Mouse (Mus musculus): ENCODE measurements around the gene Fgf12. TPM values are rescaled to one million over a fixed set of nuclear protein-coding genes. Genes with fewer than 3 reads are reported as not detected.
A peak's percentile ranks its signal among the peaks of the same experiment; 100 is the strongest.

Fgf12 gene
- polyA plus RNA-seq, 1 experiment from 2014 or later = 8.0 TPM

- ATAC-seq (ENCODE audit: low read depth) (no peak), DNase-seq (ENCODE audit: low spot score) (no peak)
- H3K27ac ChIP-seq (replicated peaks; ENCODE audit: low read depth, low read length) = no peak overlapping the region
- no peak overlapping the region for H3K9ac ChIP-seq (ENCODE audit: low read depth, low read length)
- no peak overlapping the region for H3K4me3 ChIP-seq (ENCODE audit: low read depth, low read length)
- no peaks in the 10 kb centered on the region for H3K9me3 ChIP-seq (ENCODE audit: control insufficient read depth, low read length)
- WGBS = 69% methylated on average over 3 of the region's 3 CpGs
- H3K4me1 ChIP-seq (ENCODE audit: control insufficient read depth, insufficient read depth, low read length) = no peaks in the 10 kb centered on the region
- no peak overlapping the region for H3K4me2 ChIP-seq (ENCODE audit: low read depth, low read length)
- H3K27me3 ChIP-seq (replicated peaks; ENCODE audit: control insufficient read depth, insufficient read depth, low read length) = no peaks in the 10 kb centered on the region
- no peaks in the 10 kb centered on the region for H3K36me3 ChIP-seq (ENCODE audit: control insufficient read depth, insufficient read depth, low read length)
Measured at GRCm38 (mm10) chr16:28539423-28539822, 213.4 kb downstream of the Fgf12 start.

DNA sequence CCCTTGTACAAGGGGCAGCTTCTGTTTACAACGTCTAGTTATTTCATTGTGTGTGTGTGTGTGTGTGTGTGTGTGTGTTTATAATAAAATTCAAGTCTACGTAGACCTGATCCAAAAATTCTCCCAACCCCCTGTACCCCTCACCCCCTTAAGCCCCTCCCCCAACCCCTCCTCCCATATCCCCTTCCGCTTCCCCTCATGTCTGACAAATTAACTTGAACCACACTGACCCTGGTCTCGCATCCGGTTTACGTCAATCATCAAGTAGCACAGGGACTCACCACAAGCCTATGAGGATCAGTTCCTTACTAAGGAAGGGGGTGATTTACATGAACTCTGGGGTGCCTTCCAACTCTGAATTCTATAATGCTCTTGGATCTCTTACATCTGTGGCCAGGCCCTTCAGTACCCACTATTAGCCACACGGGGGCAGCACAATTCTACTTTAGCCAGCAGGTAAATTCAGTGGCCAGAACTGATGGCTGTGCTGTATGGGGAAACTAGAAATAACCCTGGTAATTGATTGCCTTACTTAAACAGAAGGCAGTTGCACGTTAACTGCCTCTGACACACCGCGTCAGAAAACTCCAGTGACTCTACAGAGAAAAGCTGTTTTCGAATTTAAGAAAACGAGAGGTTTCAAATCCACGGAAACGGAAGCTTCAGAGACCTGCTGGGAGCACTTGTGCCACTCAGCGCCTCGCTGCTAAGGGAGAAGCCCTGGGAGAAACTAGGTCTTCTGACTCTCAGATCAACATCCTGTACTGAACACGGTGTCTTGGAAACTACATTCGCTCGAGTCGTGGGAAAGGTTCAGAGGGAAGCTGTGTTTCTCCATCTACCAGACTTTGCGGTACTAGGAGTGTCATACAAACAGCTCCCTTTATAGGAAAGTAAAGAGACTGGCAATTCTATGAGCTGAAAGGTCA is 235.0 kb downstream of the Fgf12 start:
- Histone ChIP-seq H3K9ac (ENCODE audit: low read depth, low read length) (no peak overlapping the region), H3K9me3 (ENCODE audit: control insufficient read depth, low read length) (no peaks in the 10 kb centered on the region), H3K27me3 (replicated peaks; ENCODE audit: control insufficient read depth, insufficient read depth, low read length) (no peaks in the 10 kb centered on the region), H3K4me2 (ENCODE audit: low read depth, low read length) (peak overlapping the region; percentile 53), H3K27ac (replicated peaks; ENCODE audit: low read depth, low read length) (no peak overlapping the region), H3K4me3 (ENCODE audit: low read depth, low read length) (peak overlapping the region; percentile 20), H3K4me1 (ENCODE audit: control insufficient read depth, insufficient read depth, low read length) (no peaks in the 10 kb centered on the region), H3K36me3 (ENCODE audit: control insufficient read depth, insufficient read depth, low read length) (no peaks in the 10 kb centered on the region)
- DNase-seq (ENCODE audit: low spot score) (peak; percentile 85), ATAC-seq (ENCODE audit: low read depth) (peak; percentile 82)
- WGBS = 27% methylated on average over 21 of the region's 21 CpGs

GRCm38 (mm10) chr16:28512446-28512845 is 240.4 kb downstream of the Fgf12 start:
- Histone ChIP-seq H3K4me1 (ENCODE audit: control insufficient read depth, insufficient read depth, low read length) (no peaks in the 10 kb centered on the region), H3K36me3 (ENCODE audit: control insufficient read depth, insufficient read depth, low read length) (no peaks in the 10 kb centered on the region), H3K4me2 (ENCODE audit: low read depth, low read length) (no peak overlapping the region), H3K9me3 (ENCODE audit: control insufficient read depth, low read length) (no peaks in the 10 kb centered on the region), H3K27ac (replicated peaks; ENCODE audit: low read depth, low read length) (no peak overlapping the region), H3K9ac (ENCODE audit: low read depth, low read length) (no peak overlapping the region), H3K4me3 (ENCODE audit: low read depth, low read length) (no peak overlapping the region), H3K27me3 (replicated peaks; ENCODE audit: control insufficient read depth, insufficient read depth, low read length) (no peaks in the 10 kb centered on the region)
- DNase-seq (ENCODE audit: low spot score) (no peak), ATAC-seq (ENCODE audit: low read depth) (no peak)
- 58% methylated on average over 6 of the region's 6 CpGs for WGBS

GRCm38 (mm10) chr16:28511413-28511812 is 241.5 kb downstream of the Fgf12 start:
- Histone ChIP-seq H3K4me3 (ENCODE audit: low read depth, low read length) (no peak overlapping the region), H3K36me3 (ENCODE audit: control insufficient read depth, insufficient read depth, low read length) (no peaks in the 10 kb centered on the region), H3K9ac (ENCODE audit: low read depth, low read length) (no peak overlapping the region), H3K4me2 (ENCODE audit: low read depth, low read length) (no peak overlapping the region), H3K27me3 (replicated peaks; ENCODE audit: control insufficient read depth, insufficient read depth, low read length) (no peaks in the 10 kb centered on the region), H3K9me3 (ENCODE audit: control insufficient read depth, low read length) (no peaks in the 10 kb centered on the region), H3K4me1 (ENCODE audit: control insufficient read depth, insufficient read depth, low read length) (no peaks in the 10 kb centered on the region), H3K27ac (replicated peaks; ENCODE audit: low read depth, low read length) (no peak overlapping the region)
- peak; percentile 63; the same call in 1 of the 2 replicates for ATAC-seq (ENCODE audit: low read depth)
- DNase-seq (ENCODE audit: low spot score) = peak; percentile 29
- 25% methylated on average over 5 of the region's 5 CpGs for WGBS

DNA sequence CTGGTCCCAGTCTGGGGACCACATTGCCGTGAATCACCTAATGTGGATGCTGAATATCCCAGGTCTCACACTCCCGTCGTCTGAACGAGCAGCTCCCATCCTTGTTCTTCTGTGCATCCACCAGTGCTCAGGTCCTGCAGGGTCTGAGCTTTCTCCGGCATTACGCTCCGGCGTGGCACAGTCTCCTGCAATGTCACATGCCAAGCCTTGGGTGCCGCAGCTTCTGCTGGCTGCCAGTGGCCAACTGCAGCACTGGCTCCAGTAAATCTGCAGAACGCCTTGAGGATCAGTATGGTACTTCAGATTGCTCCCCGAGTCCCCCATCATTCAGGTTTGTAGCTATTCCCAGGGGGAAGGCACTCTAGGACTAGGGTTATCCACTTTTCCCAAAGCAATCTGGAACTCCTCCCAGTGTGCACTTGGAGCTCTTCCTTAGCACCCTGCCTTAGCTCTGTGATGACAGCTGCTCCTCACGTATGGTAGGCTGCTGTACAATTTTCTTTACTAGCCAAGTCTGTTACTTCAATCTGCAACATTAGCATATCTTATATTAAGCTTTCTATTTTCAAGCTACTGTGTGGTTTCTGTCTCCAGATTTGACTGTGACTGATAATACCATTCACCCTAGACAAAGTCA is 254.8 kb downstream of the Fgf12 start:
- H3K4me1 ChIP-seq (ENCODE audit: control insufficient read depth, insufficient read depth, low read length) = no peaks in the 10 kb centered on the region
- H3K4me3 ChIP-seq (ENCODE audit: low read depth, low read length) = no peak overlapping the region
- H3K9ac ChIP-seq (ENCODE audit: low read depth, low read length) = no peak overlapping the region
- DNase-seq (ENCODE audit: low spot score) (no peak), ATAC-seq (ENCODE audit: low read depth) (no peak)
- no peaks in the 10 kb centered on the region for H3K9me3 ChIP-seq (ENCODE audit: control insufficient read depth, low read length)
- H3K4me2 ChIP-seq (ENCODE audit: low read depth, low read length) = no peak overlapping the region
- no peaks in the 10 kb centered on the region for H3K36me3 ChIP-seq (ENCODE audit: control insufficient read depth, insufficient read depth, low read length)
- H3K27me3 ChIP-seq (replicated peaks; ENCODE audit: control insufficient read depth, insufficient read depth, low read length) = no peaks in the 10 kb centered on the region
- 83% methylated on average over 12 of the region's 12 CpGs for WGBS
- no peak overlapping the region for H3K27ac ChIP-seq (replicated peaks; ENCODE audit: low read depth, low read length)

DNA sequence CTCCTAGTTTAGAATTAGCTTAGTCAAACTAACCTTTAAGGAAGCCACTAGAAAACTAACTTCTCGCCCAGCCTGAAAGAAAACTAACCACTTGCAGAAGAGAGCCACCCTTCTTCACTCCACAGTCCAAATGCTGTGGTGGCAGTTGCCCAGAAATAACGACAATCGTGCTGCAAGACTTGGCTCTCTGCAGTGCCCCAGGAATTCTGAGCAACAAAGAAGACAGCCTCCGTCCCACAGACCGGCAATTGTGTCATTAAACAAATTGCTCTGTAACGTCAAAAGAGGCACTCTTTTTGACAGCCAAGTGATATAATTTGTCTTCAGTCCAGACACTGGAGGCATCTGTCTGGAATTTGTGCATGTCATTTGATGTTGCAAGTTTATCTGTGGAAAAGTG is 261.2 kb downstream of the Fgf12 start:
- DNase-seq (ENCODE audit: low spot score) (peak; percentile 41), ATAC-seq (ENCODE audit: low read depth) (no peak)
- Histone ChIP-seq H3K4me2 (ENCODE audit: low read depth, low read length) (no peak overlapping the region), H3K27ac (replicated peaks; ENCODE audit: low read depth, low read length) (no peak overlapping the region), H3K9me3 (ENCODE audit: control insufficient read depth, low read length) (no peaks in the 10 kb centered on the region), H3K4me1 (ENCODE audit: control insufficient read depth, insufficient read depth, low read length) (no peaks in the 10 kb centered on the region), H3K27me3 (replicated peaks; ENCODE audit: control insufficient read depth, insufficient read depth, low read length) (peaks cover 6% of the 10 kb centered on the region), H3K4me3 (ENCODE audit: low read depth, low read length) (no peak overlapping the region), H3K9ac (ENCODE audit: low read depth, low read length) (no peak overlapping the region), H3K36me3 (ENCODE audit: control insufficient read depth, insufficient read depth, low read length) (no peaks in the 10 kb centered on the region)
- 21% methylated on average over 6 of the region's 6 CpGs for WGBS

DNA sequence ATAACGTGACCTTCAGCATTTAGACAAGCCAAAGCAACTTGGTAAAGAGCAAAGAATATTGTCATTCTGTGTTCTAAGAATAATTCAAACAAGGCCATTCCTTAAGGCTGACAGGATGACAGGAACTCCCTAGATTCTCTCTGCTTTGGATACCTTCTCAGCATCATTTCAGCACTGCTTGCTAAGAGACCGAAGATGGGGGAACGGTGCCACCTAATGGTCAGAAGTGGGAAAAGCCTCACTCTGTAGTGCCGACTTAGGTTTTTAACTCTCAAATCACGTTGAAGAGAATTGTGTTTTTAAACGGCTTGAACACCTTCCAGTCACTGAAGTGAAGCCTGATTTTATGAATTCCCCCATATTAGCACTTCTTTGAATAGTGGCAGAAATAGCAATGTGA is 262.4 kb downstream of the Fgf12 start:
- Histone ChIP-seq H3K36me3 (ENCODE audit: control insufficient read depth, insufficient read depth, low read length) (no peaks in the 10 kb centered on the region), H3K9ac (ENCODE audit: low read depth, low read length) (no peak overlapping the region), H3K4me3 (ENCODE audit: low read depth, low read length) (no peak overlapping the region), H3K4me1 (ENCODE audit: control insufficient read depth, insufficient read depth, low read length) (no peaks in the 10 kb centered on the region), H3K27ac (replicated peaks; ENCODE audit: low read depth, low read length) (no peak overlapping the region), H3K9me3 (ENCODE audit: control insufficient read depth, low read length) (no peaks in the 10 kb centered on the region), H3K27me3 (replicated peaks; ENCODE audit: control insufficient read depth, insufficient read depth, low read length) (peaks cover 6% of the 10 kb centered on the region), H3K4me2 (ENCODE audit: low read depth, low read length) (no peak overlapping the region)
- DNase-seq (ENCODE audit: low spot score) (peak; percentile 81), ATAC-seq (ENCODE audit: low read depth) (peak; percentile 80)
- 6% methylated on average over 6 of the region's 6 CpGs for WGBS

DNA sequence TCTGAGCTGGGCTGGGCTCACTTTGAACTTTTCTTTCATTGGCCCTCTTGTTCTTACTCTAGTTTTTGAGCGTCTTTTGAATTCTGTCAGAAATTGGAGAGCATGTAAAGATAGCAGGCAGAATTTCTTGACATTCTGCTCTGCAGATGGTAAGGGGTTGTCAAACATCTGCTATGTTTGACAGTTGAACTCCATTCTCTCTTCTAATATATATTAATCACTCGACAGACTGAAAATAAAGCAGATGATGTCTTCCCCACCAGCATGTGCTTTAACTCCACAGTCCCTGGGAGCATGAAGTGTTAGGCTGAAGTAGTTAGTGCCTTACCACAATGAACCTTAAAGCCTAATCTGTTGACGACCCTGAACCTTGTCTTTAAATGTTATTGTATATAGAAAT is 267.9 kb downstream of the Fgf12 start:
- Histone ChIP-seq H3K4me3 (ENCODE audit: low read depth, low read length) (no peak overlapping the region), H3K27ac (replicated peaks; ENCODE audit: low read depth, low read length) (no peak overlapping the region), H3K9ac (ENCODE audit: low read depth, low read length) (no peak overlapping the region), H3K36me3 (ENCODE audit: control insufficient read depth, insufficient read depth, low read length) (no peaks in the 10 kb centered on the region), H3K4me1 (ENCODE audit: control insufficient read depth, insufficient read depth, low read length) (no peaks in the 10 kb centered on the region), H3K4me2 (ENCODE audit: low read depth, low read length) (no peak overlapping the region), H3K27me3 (replicated peaks; ENCODE audit: control insufficient read depth, insufficient read depth, low read length) (no peaks in the 10 kb centered on the region), H3K9me3 (ENCODE audit: control insufficient read depth, low read length) (no peaks in the 10 kb centered on the region)
- WGBS = 63% methylated on average over 3 of the region's 3 CpGs
- no peak for ATAC-seq (ENCODE audit: low read depth)
- DNase-seq (ENCODE audit: low spot score) = no peak
